Mouse (Mus musculus): ENCODE data around the gene AU040320.

AU040320 gene

DNA sequence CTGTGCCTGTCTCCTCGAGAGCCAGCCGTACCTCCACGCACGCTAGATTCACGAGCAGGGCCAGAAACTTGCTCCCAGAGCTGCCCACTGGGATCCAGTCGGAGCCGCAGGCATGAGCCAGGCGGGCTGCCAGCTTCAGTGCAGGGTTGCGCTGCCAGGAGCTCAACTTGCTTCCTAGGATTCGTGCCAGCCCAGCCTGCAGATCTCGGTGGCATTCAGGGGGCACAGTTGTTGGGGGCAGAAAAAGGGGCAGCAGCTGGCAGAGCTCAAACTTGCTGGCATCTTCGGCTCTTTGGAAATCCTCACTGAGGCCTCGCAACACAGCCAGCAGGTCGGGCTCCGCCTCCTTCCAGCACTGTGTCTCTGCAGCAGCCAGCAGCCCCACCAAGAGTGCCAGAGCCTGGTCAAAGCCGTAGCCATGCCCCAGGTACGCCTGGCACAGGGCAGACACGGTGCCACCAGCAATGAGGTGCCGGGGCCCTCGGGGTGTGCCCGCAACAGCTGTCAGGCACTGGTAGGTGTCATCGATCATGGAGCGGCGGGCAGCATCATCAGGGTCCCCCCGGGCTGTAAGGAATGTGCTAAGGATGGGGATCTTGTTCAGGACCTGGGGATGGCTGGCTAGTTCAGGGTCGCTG lies 3.2 kb upstream of the AU040320 start:
- DNase-seq (ENCODE audit: low read depth, low spot score), result no peak

DNA sequence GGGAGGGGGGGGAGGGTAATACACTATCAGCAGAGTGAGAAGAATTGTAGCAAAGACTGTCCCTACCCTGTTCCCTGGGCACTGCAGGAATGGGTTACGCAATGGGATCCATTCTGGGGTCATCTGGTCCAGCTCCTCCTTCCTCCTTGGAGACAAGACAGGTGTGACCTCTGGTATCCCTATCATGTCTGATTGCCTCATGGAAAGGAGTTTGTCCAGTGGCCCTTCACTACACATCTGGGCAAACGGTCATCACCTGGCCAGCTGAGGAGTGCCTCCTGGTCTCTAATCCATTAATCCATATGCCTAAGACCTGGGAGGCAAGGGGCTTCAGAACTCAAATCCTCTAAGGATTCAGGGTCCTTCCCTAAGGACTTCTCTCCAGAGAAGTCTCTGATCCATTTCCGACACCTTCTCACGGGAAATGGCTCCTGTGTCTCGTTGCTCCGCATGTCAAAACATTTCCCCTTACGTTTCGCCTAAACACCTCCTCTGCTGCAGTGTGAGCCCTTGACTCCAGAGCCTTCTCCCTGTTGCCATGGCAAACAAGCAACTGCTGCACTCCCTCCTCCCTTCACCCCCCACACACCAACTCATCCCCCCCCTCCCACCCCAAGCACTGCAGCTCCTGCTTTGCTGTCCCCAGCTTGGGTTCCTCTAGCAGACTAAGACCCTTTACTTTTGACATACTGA lies 2.3 kb upstream of the AU040320 start:
- no peak for DNase-seq (ENCODE audit: low read depth, low spot score)

DNA sequence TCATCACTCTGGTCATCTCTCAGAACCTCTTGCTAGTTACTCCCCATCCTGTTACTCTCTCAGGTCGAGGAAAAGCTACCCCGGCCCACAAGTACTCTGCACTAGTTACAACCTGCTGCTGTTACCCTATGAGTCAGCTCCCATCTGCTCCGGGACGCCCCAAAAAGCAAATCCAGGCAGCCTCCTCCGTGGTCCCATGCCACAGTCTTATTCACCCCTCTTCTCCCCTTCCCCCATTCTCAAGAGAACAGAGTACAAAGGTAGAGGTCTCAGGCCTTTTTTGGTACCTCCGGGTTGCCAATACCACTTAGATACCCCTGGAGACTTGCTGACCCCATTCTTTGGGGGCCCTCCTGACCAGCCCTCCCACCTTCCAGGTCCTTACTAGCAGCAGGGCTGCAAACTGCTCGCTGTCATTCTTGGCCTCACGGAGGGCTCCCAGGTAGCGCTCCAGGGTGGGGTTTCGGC lies 1.8 kb upstream of the AU040320 start:
- DNase-seq (ENCODE audit: low read depth, low spot score), result no peak

DNA sequence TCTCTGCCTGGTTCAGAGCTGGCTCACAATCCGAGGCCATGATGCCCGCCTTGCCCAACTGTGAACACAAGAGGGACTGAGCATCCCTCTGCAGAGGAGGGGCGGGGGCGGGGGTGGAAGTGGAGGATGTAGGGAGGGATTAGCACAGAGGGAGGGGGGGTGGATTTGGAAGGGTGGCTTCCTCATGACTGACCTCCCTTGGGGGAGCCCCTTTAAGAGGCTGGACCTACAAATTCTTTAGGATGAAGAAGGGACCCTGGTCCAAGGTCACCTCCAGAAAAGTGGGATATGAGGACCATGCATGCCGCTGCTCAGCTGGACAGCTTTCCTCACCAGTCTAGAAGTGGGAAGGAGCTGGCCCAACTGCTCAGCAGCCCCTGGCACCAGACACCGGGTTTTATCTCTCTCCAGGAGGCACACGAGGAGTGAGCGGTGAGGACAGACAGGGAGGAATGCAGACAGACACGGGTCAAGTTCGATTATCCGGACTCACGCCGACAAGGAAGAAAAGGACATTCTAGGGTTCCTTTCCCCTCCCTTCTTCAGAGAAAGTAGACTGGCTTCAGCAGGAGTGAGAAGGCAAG lies 1.2 kb upstream of the AU040320 start:
- no peak for DNase-seq (ENCODE audit: low read depth, low spot score)

- no peak for DNase-seq (ENCODE audit: low read depth, low spot score)
These were observed 669 bp upstream of the AU040320 start for GRCm38 (mm10) chr4:126752608-126753141.

- no peak for DNase-seq (ENCODE audit: low read depth, low spot score)
These were observed 877 bp downstream of the AU040320 start for GRCm38 (mm10) chr4:126754231-126754611.

DNA sequence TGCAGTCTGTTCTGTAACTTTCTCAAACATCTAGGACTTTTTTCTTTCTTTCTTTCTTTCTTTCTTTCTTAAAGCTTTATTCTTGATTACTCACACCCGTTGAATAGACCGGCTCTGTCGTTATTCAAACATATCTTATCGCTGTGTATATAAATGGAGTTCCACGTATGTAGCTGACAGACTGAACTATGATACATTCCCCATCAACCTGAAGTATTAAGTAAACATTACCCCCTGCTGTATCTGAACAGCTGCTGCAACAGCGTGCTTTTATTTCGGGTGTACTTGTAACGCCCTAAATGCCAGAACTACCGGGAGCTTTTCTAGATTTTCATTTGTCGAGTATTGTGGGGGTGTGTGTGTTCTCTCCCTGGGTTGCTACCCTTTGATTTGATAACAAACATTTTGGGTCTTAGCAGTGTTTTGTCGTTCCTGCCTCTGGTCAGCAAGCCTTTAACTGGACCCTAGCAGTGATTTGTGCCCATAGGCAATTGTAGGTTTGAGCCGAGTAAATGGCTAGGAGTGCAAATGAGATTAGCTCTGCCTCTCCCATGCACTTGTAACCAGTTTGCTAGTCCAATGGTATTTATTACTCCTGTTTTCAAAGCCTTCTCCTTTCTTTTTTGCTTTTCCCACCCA lies 1.5 kb downstream of the AU040320 start:
- DNase-seq (ENCODE audit: low read depth, low spot score), result no peak

- no peak for DNase-seq (ENCODE audit: low read depth, low spot score)
These were observed 3.4 kb downstream of the AU040320 start for GRCm38 (mm10) chr4:126756766-126757165.

DNA sequence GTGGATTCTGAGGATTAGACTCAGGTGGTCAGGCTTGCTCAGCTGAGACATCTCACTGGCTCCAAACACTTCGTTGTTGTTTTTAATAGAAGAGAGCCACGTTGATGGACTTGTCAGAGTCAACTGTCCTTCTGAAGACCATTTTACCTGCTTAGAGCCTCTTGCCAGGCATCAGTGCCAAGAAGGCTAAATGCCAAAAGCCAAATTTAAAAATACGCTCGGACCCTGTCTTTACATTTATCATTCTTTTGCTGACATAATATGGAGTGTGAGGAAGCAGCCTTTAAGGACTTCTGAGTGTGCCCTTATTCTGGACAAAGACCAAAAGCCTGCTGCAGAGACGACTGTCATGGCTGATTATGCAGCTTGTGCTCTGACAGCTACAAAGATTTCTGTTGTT lies 5.0 kb downstream of the AU040320 start:
- DNase-seq (ENCODE audit: low read depth, low spot score), result no peak

DNA sequence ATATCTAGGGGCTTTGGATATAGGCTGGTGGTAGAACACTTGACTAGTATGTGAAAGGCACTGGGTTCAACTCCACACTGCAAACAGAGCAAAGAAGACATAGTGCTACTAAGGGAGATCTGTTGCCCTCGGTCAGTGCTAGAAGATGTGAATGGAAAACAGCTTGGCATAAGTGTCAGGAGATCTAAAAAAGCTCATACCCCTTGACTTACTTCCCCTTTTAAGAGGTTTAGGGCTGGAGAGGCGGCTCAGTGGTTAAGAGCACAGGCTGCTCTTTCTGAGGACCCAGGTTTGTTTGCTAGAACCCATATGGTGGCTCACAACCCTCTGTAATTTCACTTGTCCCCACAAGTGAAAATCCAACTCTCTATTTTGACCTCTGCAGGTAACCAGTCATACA lies 6.1 kb downstream of the AU040320 start:
- no peak for DNase-seq (ENCODE audit: low read depth, low spot score)

DNA sequence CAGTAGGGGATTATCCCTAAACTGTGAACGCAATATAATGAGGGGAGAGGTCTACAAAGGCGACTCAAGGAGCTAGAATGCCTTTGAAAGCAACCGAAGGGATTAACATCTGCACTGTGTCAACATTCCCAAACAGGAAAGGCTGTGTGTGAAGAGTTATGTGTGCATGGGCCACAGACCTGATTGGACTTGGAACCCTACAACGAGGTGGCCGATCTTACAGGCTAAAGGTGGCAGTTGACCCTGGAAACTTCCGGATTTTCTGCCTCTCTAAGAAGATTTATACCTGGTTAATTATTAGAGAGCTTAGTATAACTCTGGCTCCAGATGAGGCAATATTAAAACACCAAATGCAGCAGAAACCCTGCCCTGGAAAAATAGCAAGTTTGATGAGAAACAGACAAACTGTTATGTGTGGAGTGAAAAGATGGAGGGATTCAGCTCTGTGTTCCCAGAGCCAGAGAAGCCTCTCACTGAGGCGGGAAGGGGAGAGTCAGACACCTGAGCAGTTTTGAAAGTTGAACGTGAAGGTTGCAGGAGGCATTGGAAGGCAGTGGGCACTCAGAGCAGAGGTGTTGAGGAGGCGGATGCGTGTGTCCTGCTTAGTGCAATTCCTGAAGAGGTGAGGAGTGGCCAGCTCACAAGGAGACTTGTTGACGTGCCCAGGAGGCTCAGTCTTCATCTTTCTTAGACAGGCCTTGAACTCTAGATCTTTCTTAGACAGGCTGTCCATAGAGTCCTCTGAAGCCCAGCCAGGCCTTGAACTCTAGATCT lies 9.4 kb downstream of the AU040320 start:
- DNase-seq (ENCODE audit: low read depth, low spot score), result no peak

DNA sequence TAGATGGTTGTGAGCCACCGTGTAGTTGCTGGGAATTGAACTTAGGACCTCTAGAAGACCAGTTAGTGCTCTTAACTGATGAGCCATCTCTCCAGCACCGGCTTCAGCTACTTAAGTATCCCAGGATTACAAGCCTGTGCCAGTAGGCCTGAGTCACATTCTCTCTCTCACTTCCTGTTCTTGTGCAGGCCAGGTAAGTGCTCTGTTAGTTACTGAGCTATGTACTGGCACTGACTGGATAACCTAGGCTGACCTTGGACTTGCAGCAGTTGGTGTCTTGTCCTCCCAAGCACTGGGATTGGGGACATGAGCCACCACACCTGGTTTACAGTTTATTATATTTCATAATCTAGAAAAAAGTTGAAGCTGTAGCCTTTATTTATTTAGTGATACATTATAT lies 10.1 kb downstream of the AU040320 start:
- DNase-seq (ENCODE audit: low read depth, low spot score), result no peak

GRCm38 (mm10) chr4:126769800-126770563 lies 16.6 kb downstream of the AU040320 start:
- no peak for DNase-seq (ENCODE audit: low read depth, low spot score)

GRCm38 (mm10) chr4:126770831-126771230 lies 17.5 kb downstream of the AU040320 start:
- no peak for DNase-seq (ENCODE audit: low read depth, low spot score)

GRCm38 (mm10) chr4:126773871-126774270 lies 20.5 kb downstream of the AU040320 start:
- no peak for DNase-seq (ENCODE audit: low read depth, low spot score)

GRCm38 (mm10) chr4:126775182-126775581 lies 21.8 kb downstream of the AU040320 start:
- DNase-seq (ENCODE audit: low read depth, low spot score), result no peak

DNA sequence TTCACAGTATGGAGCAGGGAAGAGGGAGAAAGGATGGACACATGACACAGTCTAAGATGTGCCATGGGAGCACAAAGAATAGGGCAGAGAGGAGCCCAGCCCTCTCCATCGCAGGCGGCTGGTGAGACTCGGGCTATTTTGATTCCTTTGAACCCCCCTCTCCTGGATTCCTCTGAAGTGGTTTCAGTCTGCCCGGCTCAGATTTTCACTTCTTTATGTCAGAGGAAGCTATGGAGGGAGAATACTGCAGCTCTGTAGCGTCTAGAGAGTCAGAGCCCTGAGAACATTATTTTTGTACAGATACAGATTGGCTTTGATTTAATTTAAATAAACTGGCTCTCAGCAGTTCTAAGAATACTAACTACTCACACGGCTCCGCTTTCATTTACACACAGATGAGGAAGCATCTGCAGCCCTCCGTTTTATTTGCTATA lies 25.8 kb downstream of the AU040320 start:
- no peak for DNase-seq (ENCODE audit: low read depth, low spot score)

DNA sequence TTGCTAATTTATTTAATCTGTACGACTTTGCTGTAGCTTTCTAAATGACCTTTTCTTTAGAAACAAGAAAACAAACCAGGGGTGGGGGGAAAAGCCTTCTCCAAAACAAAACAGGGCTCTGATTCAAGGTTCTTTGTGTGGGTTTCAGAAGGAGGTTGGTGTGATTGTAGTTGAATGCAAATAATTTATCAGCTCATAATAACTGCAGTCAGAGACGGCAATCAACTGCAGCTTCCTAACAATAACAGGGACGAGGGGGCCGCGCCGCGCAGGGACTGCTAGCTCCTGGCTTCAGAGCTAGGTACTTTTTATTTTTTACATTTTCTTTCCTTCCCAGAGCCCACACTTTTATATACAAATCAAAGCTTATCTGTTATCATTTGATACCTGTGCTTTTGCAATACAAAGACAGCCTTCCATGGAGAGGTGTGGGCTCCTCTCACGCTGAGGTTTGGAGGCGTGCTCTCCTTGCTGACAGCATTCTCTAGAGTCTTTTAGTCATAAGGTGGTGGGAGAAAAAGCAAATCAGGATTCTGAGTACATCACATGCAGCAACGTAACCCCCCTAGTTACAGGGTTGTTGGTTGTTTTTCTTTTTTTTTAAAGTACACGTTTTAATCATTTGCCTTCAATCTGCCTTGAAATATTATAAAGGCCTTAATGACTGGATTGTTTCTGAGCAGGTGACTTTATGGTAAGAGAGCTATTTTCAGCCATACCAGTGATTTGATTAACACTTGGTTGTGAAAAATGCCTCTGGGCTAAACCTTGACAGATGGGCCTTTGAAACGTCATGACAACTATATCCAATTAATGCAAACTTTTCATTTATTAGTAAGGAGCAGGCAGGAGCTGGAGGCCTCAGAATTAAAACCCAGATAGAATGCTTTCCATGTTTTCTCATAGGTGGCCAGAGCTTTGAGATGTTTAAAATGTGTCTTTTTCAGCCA lies 26.8 kb downstream of the AU040320 start:
- no peak for DNase-seq (ENCODE audit: low read depth, low spot score)

DNA sequence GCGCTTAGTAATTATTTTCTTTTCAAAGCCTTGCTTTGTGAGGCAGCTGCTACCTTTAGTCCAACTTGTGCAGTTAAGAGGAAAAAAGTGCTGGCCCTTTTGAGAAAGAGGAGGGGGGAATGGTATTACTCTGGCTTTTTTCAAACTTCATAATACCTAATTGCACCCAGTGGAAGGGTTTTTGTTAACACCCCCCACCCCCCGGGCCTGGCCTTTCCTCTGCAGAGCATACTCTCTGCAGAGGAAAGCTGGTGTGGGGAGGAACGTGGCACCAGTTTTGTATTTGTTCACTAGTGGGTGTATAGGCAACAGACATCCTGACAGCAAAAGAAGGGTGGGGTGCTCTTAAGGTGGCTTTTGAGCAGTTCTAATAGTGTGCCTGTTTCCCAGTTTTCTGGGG lies 28.5 kb downstream of the AU040320 start:
- DNase-seq (ENCODE audit: low read depth, low spot score), result no peak

DNA sequence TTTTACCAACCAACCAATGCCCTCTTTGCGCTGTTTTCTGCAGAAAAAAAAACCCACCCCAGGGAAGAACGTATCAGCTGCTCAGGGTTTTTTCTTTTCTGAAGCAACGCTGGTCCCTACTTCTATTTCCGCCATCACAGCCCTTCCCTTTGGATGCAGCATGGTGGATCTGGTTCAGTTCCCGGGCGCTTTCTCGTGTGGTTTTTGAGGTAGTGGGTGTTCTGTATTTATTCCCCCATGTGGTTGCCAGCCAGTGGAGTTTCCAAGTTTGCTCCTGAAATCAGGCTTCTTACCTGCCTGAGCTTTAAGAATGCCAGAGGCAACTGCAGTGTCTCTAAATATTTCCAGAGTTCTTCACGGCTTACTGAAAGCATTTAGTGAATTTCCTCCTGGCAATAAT lies 29.2 kb downstream of the AU040320 start:
- DNase-seq (ENCODE audit: low read depth, low spot score), result no peak
